Mouse (Mus musculus): Measurements from ENCODE around the gene Cdk14.

DNA sequence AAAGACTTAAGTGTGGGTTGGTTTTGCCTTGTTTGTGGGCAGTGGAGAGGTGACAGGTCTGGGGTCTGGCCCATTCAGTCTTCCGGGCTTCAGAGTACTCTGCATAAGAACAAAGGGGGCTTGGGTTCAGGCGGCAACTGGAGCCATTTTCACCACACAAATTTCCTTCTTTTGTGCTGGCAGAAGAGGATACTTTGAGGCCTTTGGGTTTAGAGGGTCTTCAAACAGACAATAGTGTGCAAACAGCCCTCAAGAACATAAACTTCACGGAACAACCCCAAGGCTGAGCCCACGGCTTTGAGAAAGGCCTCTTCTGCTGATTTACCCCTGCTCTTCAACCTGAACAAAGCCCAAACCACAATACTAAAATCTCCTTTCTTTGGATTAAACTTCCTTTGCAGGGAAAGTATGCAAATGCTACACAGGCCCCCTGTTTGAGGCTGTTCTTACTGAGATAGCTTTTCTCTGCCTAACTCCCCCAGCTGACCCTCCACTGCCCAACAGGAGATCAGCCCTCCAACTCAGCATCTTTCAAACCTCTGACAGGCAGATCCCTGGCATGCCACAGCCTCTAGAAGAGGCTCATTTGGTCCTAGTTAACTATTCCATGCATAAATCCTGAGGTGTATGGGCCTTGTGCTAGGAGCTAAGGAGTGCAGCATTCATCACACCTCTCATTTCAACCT lies 549.9 kb downstream of the Cdk14 start:
- TF ChIP-seq POLR2A (IDR thresholded peaks at IDR 0.05; ENCODE audit: insufficient read depth, low read depth, low read length) = no peak
- TF ChIP-seq CTCF (IDR thresholded peaks at IDR 0.05; ENCODE audit: insufficient read depth, low read depth, low read length) = no peak

All from olfactory bulb, adult 2 months (tissue).